Mouse (Mus musculus): ENCODE measurements around the gene Tnni1.

DNA sequence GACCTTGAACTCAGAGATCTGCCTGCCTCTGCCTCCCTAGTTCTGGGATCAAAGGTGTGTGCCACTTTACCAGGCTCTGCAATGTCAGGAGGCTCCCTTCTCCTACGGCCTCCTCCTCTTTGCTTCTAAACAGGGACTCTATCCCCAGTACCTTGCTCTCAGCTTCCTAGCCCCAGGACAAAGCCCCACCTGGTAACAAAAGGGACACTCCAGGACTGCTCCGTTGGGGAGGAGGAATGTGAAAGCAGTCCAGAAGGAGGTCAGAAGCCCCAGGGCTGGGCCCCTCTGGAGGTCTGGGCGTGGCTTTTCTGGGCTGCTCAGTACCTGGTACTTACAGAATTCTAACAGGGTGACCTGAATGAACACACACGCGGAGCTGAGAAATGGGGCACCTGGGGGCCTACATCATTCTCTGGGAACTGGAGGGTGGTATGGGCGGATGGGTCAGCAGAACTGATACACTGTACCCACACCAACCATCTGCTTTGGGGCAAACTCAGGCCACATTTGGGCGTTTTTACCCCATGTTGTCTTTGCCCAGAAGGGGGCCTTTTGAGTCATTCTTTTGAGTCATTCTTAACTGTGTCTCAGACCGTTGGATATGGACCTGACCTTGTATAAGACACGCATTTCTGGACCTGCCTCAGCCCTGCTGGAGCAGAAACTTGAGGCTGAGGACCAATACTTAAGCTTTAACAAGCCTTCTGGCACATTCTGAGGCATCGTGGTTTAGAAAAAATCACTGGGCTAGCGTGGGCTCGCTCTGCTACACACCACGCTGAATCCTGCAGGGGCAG, 13.1 kb downstream of the Tnni1 start:
- TF ChIP-seq POLR2A (IDR thresholded peaks at IDR 0.05; ENCODE audit: borderline replicate concordance, extremely low read depth, low read depth, low read length) (no peak), CTCF (IDR thresholded peaks at IDR 0.05; ENCODE audit: insufficient read depth, low read length) (no peak)

Data from lung, adult 2 months (tissue).